8 mouse cellular contexts compared by ENCODE assay signal in genomic region chr5:150118124-150118454, GRCm38 (mm10). TPM values are rescaled to one million over a fixed set of nuclear protein-coding genes. Genes with fewer than 3 reads are reported as not detected.
A peak's percentile ranks its signal among the peaks of the same experiment; 100 is the strongest.
DNase-seq lines count a peak whose midpoint lies in the region; ATAC-seq and TF ChIP-seq lines count a peak whose summit lies in the region.

No protein-coding gene starts in this region.

- peak overlapping the region; percentile 65 for H3K4me3 ChIP-seq in cerebellum, adult 2 months (replicated peaks; ENCODE audit: insufficient read depth, low read depth, low read length)
- peak overlapping the region; percentile 71 for H3K4me3 ChIP-seq in neural tube, embryonic 11.5 days (ENCODE audit: low read depth, low read length)
- H3K4me3 ChIP-seq in limb, embryonic 13.5 days, result peak overlapping the region; percentile 69
- peak overlapping the region; percentile 66 for H3K4me3 ChIP-seq in stomach, embryonic 15.5 days (replicated peaks)

- H3K4me2 ChIP-seq in neural tube, embryonic 11.5 days (ENCODE audit: low read depth), result peak overlapping the region; percentile 48
- peak overlapping the region; percentile 88 for H3K4me2 ChIP-seq in limb, embryonic 13.5 days (replicated peaks)
- peak overlapping the region; percentile 68 for H3K4me2 ChIP-seq in stomach, embryonic 15.5 days

- no peak overlapping the region for H3K9ac ChIP-seq in neural tube, embryonic 11.5 days (ENCODE audit: low read length)
- no peak overlapping the region for H3K9ac ChIP-seq in limb, embryonic 13.5 days
- no peak overlapping the region for H3K9ac ChIP-seq in stomach, embryonic 15.5 days

- no peaks in the 10 kb centered on the region for H3K36me3 ChIP-seq in neural tube, embryonic 11.5 days (ENCODE audit: control insufficient read depth, insufficient read depth, low read length)
- H3K36me3 ChIP-seq in limb, embryonic 13.5 days, result no peaks in the 10 kb centered on the region
- no peaks in the 10 kb centered on the region for H3K36me3 ChIP-seq in stomach, embryonic 15.5 days

- H3K9me3 ChIP-seq in neural tube, embryonic 11.5 days (ENCODE audit: control insufficient read depth, low read length), result no peaks in the 10 kb centered on the region
- peaks cover 5% of the 10 kb centered on the region; the same call in 1 of the 2 replicates for H3K9me3 ChIP-seq in limb, embryonic 13.5 days
- no peaks in the 10 kb centered on the region for H3K9me3 ChIP-seq in stomach, embryonic 15.5 days

- 22% methylated on average over 8 of the region's 8 CpGs for WGBS in cerebellum, adult 2 months
- 21% methylated on average over 8 of the region's 8 CpGs for WGBS in neural tube, embryonic 11.5 days
- 19% methylated on average over 8 of the region's 8 CpGs for WGBS in limb, embryonic 13.5 days
- 18% methylated on average over 8 of the region's 8 CpGs for WGBS in stomach, embryonic 15.5 days

- no peaks in the 10 kb centered on the region for H3K27me3 ChIP-seq in cerebellum, adult 2 months (ENCODE audit: control insufficient read depth, insufficient read depth, low read length)
- no peaks in the 10 kb centered on the region for H3K27me3 ChIP-seq in neural tube, embryonic 11.5 days (ENCODE audit: control insufficient read depth, insufficient read depth, low read length)
- H3K27me3 ChIP-seq in limb, embryonic 13.5 days, result 0 out of 2 replicates have a peak, but pooled peaks cover 7% of the 10 kb centered on the region
- H3K27me3 ChIP-seq in stomach, embryonic 15.5 days (replicated peaks), result no peaks in the 10 kb centered on the region

- H3K27ac ChIP-seq in cerebellum, adult 2 months (ENCODE audit: insufficient read depth, low read length), result no peak overlapping the region
- H3K27ac ChIP-seq in neural tube, embryonic 11.5 days (ENCODE audit: low read depth, low read length), result no peak overlapping the region
- no peak overlapping the region for H3K27ac ChIP-seq in limb, embryonic 13.5 days
- H3K27ac ChIP-seq in stomach, embryonic 15.5 days, result no peak overlapping the region

- no peak for TF ChIP-seq POLR2A in cerebellum, adult 2 months (IDR thresholded peaks at IDR 0.05; ENCODE audit: borderline replicate concordance, insufficient read depth, low read length)

- ATAC-seq in neural tube, embryonic 11.5 days (ENCODE audit: insufficient read depth, low FRiP score, low TSS enrichment), result no peak; the same call in 1 of the 2 replicates
- no peak for ATAC-seq in limb, embryonic 13.5 days (ENCODE audit: low FRiP score, low read depth)
- no peak for ATAC-seq in stomach, embryonic 15.5 days (ENCODE audit: insufficient read depth, low FRiP score, low read depth)

- no peak for DNase-seq in cerebellum, adult 2 months
- DNase-seq in cerebellum, postnatal 25 days, result no peak
- DNase-seq in neural tube, embryonic 11.5 days (ENCODE audit: low spot score), result no peak
- DNase-seq in neural tube, embryonic 10.5 days (ENCODE audit: extremely low spot score, low spot score), result no peak
- no peak for DNase-seq in gastrocnemius, postnatal 10 days
- DNase-seq in adrenal gland, adult (ENCODE audit: inconsistent age in 2 of 2, low spot score in 1 of 2), result no peak

- no peak for TF ChIP-seq CTCF in cerebellum, adult 2 months (IDR thresholded peaks at IDR 0.05; ENCODE audit: borderline replicate concordance, insufficient read depth, low read depth, low read length)

- H3K4me1 ChIP-seq in cerebellum, adult 2 months (ENCODE audit: control insufficient read depth, insufficient read depth, low read length), result peaks cover 4% of the 10 kb centered on the region; the same call in 1 of the 2 replicates
- peaks cover 5% of the 10 kb centered on the region; the same call in 1 of the 2 replicates for H3K4me1 ChIP-seq in neural tube, embryonic 11.5 days (ENCODE audit: control insufficient read depth, insufficient read depth, low read length)
- peaks cover 20% of the 10 kb centered on the region for H3K4me1 ChIP-seq in limb, embryonic 13.5 days
- 0 out of 2 replicates have a peak, but pooled peaks cover 5% of the 10 kb centered on the region for H3K4me1 ChIP-seq in stomach, embryonic 15.5 days

RNA-seq across cellular contexts. Expression of gene Fry, which starts 0.4 kb away (rescaled TPM):
- polyA plus RNA-seq in cerebellum, adult 2 months (2012; rRNA removed), result 92.2 and 95.9 TPM in 2 replicates
- polyA plus RNA-seq in neural tube, embryonic 11.5 days (2014; fragmentation: Nextera tagmentation; extraction: Ambion mirVana), result 21.1 and 23.9 TPM in 2 replicates
- 8.9 and 10.8 TPM in 2 replicates for polyA plus RNA-seq in limb, embryonic 13.5 days (2015; fragmentation: Nextera tagmentation; extraction: Ambion mirVana)
- polyA plus RNA-seq in stomach, embryonic 15.5 days (2015; fragmentation: Nextera tagmentation; extraction: Ambion mirVana), result 8.6 and 9.7 TPM in 2 replicates
- 10 to 100 TPM; 77.1 to 89.4 TPM for total RNA-seq in gastrocnemius, postnatal 10 days (2021)
